22 mouse cellular contexts compared by ENCODE assay signal in genomic region chr3:86123251-86123746, GRCm38 (mm10). TPM values are rescaled to one million over a fixed set of nuclear protein-coding genes. Genes with fewer than 3 reads are reported as not detected.
DNase-seq lines count a peak whose midpoint lies in the region; ATAC-seq and TF ChIP-seq lines count a peak whose summit lies in the region.
"Had no signal": no experiment of that assay in that cellular context is flagged by ENCODE, and none has a peak within 500 bp of the region (broad histone marks: within the 10 kb centered on the region; RNA-seq: fewer than 3 reads in every experiment).

No protein-coding gene starts in this region.

- H3K4me2 ChIP-seq in liver, embryonic 13.5 days, result no peak overlapping the region
- H3K4me2 ChIP-seq: embryonic facial prominence, embryonic 12.5 days; forebrain, embryonic 15.5 days; heart, embryonic 11.5 days; heart, embryonic 15.5 days; hindbrain, embryonic 14.5 days had no signal

- H3K9ac ChIP-seq in liver, embryonic 13.5 days, result no peak overlapping the region
- H3K9ac ChIP-seq: embryonic facial prominence, embryonic 12.5 days; forebrain, embryonic 15.5 days; heart, embryonic 15.5 days; hindbrain, embryonic 14.5 days had no signal

- H3K9me3 ChIP-seq in G1E (replicated peaks), result peaks cover 5% of the 10 kb centered on the region; the same call in 1 of the 2 replicates
- no peaks in the 10 kb centered on the region for H3K9me3 ChIP-seq in liver, embryonic 13.5 days (replicated peaks)
- H3K9me3 ChIP-seq: embryonic facial prominence, embryonic 12.5 days; forebrain, embryonic 15.5 days; heart, embryonic 15.5 days; hindbrain, embryonic 10.5 days had no signal

- peaks cover 29% of the 10 kb centered on the region for H3K4me1 ChIP-seq in G1E (ENCODE audit: insufficient read depth, low read depth, low read length)
- peaks cover 8% of the 10 kb centered on the region; the same call in 1 of the 2 replicates for H3K4me1 ChIP-seq in liver, embryonic 13.5 days (replicated peaks)
- H3K4me1 ChIP-seq: forebrain, embryonic 15.5 days; heart, embryonic 15.5 days; hindbrain, embryonic 10.5 days had no signal

- DNase-seq in G1E (ENCODE audit: low spot score), result peak; percentile 14
- peak; percentile 61 for DNase-seq in R1 (ENCODE audit: low read depth, low spot score)
- no peak for DNase-seq in liver, embryonic 13.5 days
- no peak for DNase-seq in testis, postnatal 14 days (ENCODE audit: low spot score)
- DNase-seq in urinary bladder, postnatal 36 days (ENCODE audit: low spot score in 2 of 2), result no peak
- no peak for DNase-seq in adrenal gland, postnatal 4 days (ENCODE audit: low spot score in 2 of 2)
- DNase-seq: adrenal gland, adult 8-10 months; adrenal gland, postnatal 36 days; cerebellum, adult 11-12 months; cerebellum, adult 9-10 months; cerebellum, postnatal 25 days; gastrocnemius, postnatal 36 days; heart, adult 2 months; heart, postnatal 14 days had no signal

- H3K27me3 ChIP-seq in G1E (ENCODE audit: insufficient read depth, low read length), result peaks cover 9% of the 10 kb centered on the region; the same call in 1 of the 2 replicates
- H3K27me3 ChIP-seq in liver, embryonic 13.5 days, result no peaks in the 10 kb centered on the region
- H3K27me3 ChIP-seq: CH12.LX; embryonic facial prominence, embryonic 12.5 days; forebrain, embryonic 15.5 days; heart, embryonic 15.5 days had no signal

- TF ChIP-seq CTCF in G1E (IDR thresholded peaks at IDR 0.05; ENCODE audit: low read depth, low read length), result no peak

- H3K36me3 ChIP-seq in G1E (replicated peaks), result no peaks in the 10 kb centered on the region
- H3K36me3 ChIP-seq in liver, embryonic 13.5 days, result peaks cover 19% of the 10 kb centered on the region
- H3K36me3 ChIP-seq: forebrain, embryonic 15.5 days had no signal

- H3K4me3 ChIP-seq in G1E (ENCODE audit: low read depth, low read length), result peak overlapping the region; percentile 62; the same call in 1 of the 2 replicates
- no peak overlapping the region for H3K4me3 ChIP-seq in liver, embryonic 13.5 days (replicated peaks)
- H3K4me3 ChIP-seq: embryonic facial prominence, embryonic 12.5 days; forebrain, embryonic 15.5 days; heart, adult 2 months; heart, embryonic 15.5 days; hindbrain, embryonic 10.5 days had no signal

- peak; percentile 85 for ATAC-seq in G1E (ENCODE audit: extremely low read depth, insufficient number of reproducible peaks, low FRiP score, poor library complexity, severe bottlenecking)
- ATAC-seq in liver, embryonic 13.5 days (ENCODE audit: low read depth), result peak; percentile 47; the same call in 1 of the 2 replicates
- ATAC-seq in megakaryocyte progenitor cell, adult 5-6 weeks (replicated peaks; ENCODE audit: poor library complexity), result peak; percentile 61
- ATAC-seq: forebrain, embryonic 15.5 days had no signal

- H3K27ac ChIP-seq in liver, embryonic 13.5 days, result no peak overlapping the region
- H3K27ac ChIP-seq: embryonic facial prominence, embryonic 12.5 days; forebrain, embryonic 15.5 days; heart, adult 2 months; heart, embryonic 15.5 days; hindbrain, embryonic 10.5 days; hindbrain, embryonic 14.5 days had no signal

- WGBS in liver, embryonic 13.5 days (ENCODE audit: insufficient replicate concordance), result 62% methylated on average over 8 of the region's 8 CpGs

RNA-seq across cellular contexts. Expression of gene Rps3a1, which starts 19.2 kb away (rescaled TPM):
- total RNA-seq in G1E (2014; fragmentation: Nextera tagmentation) (451 and 470 TPM in 2 replicates), G1E (2017) (886 and 1,461 TPM in 2 replicates)
- polyA plus RNA-seq in G1E (2012), result 23.2 and 80.9 TPM in 2 replicates
- 1,129 and 1,231 TPM in 2 replicates for polyA plus RNA-seq in liver, embryonic 13.5 days (2015; fragmentation: Nextera tagmentation; extraction: Ambion mirVana)
- 3,851 and 3,962 TPM in 2 replicates for total RNA-seq in megakaryocyte progenitor cell, adult 5-6 weeks (2015)
- 6,854 and 7,683 TPM in 2 replicates for total RNA-seq in megakaryocyte progenitor cell, adult 5-6 weeks (2017)
- total RNA-seq in adrenal gland, postnatal 4 days (2021), result 1,000 to 10,000 TPM; 1,164 to 1,170 TPM

Comparison
In these comparisons a context has a peak if more than half of its experiments do, and no peak if none do; other contexts are left out.
1. DNase-seq: peak in G1E (single experiment) and R1 (single experiment); none in liver, embryonic 13.5 days (single experiment), testis, postnatal 14 days (single experiment), urinary bladder, postnatal 36 days (0 of 2) and adrenal gland, postnatal 4 days (0 of 2).
2. Peak in every context shown above with its lines, with median percentiles within 50 percentile points of each other: ATAC-seq.